Mouse (Mus musculus) spleen, adult 10 weeks (tissue): ENCODE data around the gene Rab5a. TPM values are rescaled to one million over a fixed set of nuclear protein-coding genes. Genes with fewer than 3 reads are reported as not detected.

Experiments used
- polyA plus RNA-seq: library from polyadenylated mRNA; stranded (reverse); fragments of 350-450 nt; fragmentation: Illumina TruSeq; extraction: RNeasy Lipid Tissue Mini Kit (QIAGEN cat#74804); gene quantifications from one replicate; pipeline ENCODE4 v1.2.3, GENCODE M21; 2015; ENCODE audit warnings: low replicate concordance; ENCODE audit not compliant: insufficient read depth

The Rab5a gene
- polyA plus RNA-seq: 67.7 TPM

GRCm38 (mm10) chr17:53478858-53479603 lies at the start of gene Rab5a:
Gene Rab5a, plus strand, starts transcription at chr17:53479234.

DNA sequence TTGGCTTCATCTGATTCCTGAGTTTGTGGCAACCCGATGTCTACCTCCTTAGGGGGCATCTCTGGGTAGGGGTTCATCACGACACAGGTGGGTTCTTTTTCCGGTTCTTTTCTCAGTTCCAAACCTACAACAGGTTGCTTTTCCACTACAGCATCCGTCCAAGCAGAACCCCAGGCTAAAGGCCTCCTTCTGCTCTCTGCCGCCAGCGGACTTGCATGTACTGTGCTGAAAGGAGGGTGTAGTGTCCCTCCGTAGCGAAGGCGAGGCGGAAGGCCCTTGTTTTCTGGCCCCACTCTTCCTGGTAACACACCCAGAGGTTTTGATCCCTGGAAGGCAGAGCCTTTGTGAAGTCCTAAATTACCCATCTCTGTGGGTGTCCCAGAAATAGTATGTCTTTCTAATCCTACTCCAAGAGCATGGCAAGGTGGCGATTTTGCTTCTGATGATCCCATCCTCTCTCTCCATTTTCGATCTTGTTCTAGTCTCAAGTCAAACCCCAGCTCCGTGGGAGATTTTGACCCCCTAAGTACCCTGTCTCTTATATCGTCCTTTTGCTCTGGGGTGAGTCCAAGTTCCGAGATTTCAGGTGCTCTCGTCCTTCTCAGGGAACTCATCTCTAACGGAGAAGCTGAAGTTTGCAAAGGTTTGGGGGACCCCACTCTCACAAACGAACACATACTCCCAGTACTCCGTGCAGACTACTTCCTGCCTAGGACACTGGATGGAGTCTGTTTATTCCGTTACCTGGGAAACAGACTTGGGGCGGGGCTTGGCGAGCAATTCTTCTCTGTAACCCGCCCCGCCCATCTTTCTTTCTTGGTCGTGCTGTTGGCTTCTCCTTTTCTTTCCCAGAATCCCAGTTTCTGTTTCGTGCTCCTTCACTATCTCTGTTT lies 16.2 kb upstream of the Rab5a start, which contains the start of gene Efhb:
TSS of gene Efhb (minus strand) at position 719 of the 893 bp plus-strand sequence.

DNA sequence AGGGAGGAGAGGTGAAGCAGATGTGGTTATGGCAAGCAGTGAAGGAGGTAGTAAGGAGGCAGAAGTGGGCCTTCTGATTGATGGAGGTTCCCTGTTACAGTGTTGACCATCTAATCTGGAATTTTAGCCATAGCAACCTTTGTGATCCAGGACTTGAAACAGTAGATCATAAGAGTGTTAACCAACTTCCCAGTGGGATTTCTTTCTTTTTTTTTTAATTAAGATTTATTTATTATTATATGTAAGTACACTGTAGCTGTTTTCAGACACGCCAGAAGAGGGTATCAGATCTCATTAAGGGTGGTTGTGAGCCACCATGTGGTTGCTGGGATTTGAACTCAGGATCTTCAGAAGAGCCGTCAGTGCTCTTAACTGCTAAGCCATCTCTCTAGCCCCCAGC lies 60.3 kb downstream of the Rab5a start, which contains the start of gene Pp2d1:
TSS of gene Pp2d1 (minus strand) at position 101 of the 400 bp plus-strand sequence.

Other genes with a start within 250 kb of the Rab5a start
- gene Efhb, start 15.9 kb upstream of the Rab5a start, polyA plus RNA-seq: 0.15 TPM
- gene Pp2d1, start 60.2 kb downstream of the Rab5a start, polyA plus RNA-seq: not detected
- 35.0 TPM for gene Kat2b, start 87.6 kb downstream of the Rab5a start, polyA plus RNA-seq
- 5.9 TPM for gene Sgo1, start 210.1 kb downstream of the Rab5a start, polyA plus RNA-seq